Mouse (Mus musculus) C2C12 (cell line): ENCODE measurements around the gene Capg. TPM values are rescaled to one million over a fixed set of nuclear protein-coding genes. Genes with fewer than 3 reads are reported as not detected.
A peak's percentile ranks its signal among the peaks of the same experiment; 100 is the strongest.

Experiments used
- H3K27me3 ChIP-seq: one replicate; pipeline ENCODE4 v1.6.1; 2011; ENCODE audit not compliant: control insufficient read depth, insufficient read depth, insufficient read length
- H3K36me3 ChIP-seq: one replicate; pipeline ENCODE4 v1.6.1; 2011; ENCODE audit not compliant: control insufficient read depth, insufficient read depth
- H3K4me3 ChIP-seq: one replicate; pipeline ENCODE4 v1.5.1; 2011; ENCODE audit warnings: mild to moderate bottlenecking, control low read depth; ENCODE audit not compliant: poor library complexity, insufficient read depth, severe bottlenecking
- H3K79me2 ChIP-seq: one replicate; pipeline ENCODE4 v1.6.1; 2011; ENCODE audit not compliant: control insufficient read depth, insufficient read depth
- H3K79me3 ChIP-seq: one replicate; pipeline ENCODE4 v1.6.1; 2011; ENCODE audit warnings: low read depth, control low read depth
- H3ac ChIP-seq: one replicate; pipeline ENCODE3; 2011; ENCODE audit warnings: low read depth; ENCODE audit not compliant: control insufficient read depth, insufficient read length
- CEBPB ChIP-seq: IDR thresholded peaks from one replicate; pipeline ENCODE4 v1.6.1; 2011; ENCODE audit warnings: low read depth, mild to moderate bottlenecking, control low read depth, moderate library complexity
- CTCF ChIP-seq: IDR thresholded peaks from one replicate; pipeline ENCODE4 v1.5.1; 2011; ENCODE audit not compliant: control insufficient read depth, insufficient read depth, insufficient read length
- FOSL1 ChIP-seq: IDR thresholded peaks from one replicate; pipeline ENCODE4 v1.8.0; 2011; ENCODE audit warnings: mild to moderate bottlenecking, low read length; ENCODE audit not compliant: poor library complexity, insufficient read depth, severe bottlenecking
- MAX ChIP-seq: IDR thresholded peaks from one replicate; pipeline ENCODE4 v1.6.1; 2011; ENCODE audit warnings: mild to moderate bottlenecking, control low read depth
- MYOD1 ChIP-seq: IDR thresholded peaks from one replicate; pipeline ENCODE4 v1.6.1; 2011; ENCODE audit warnings: low read depth; ENCODE audit not compliant: control insufficient read depth, insufficient read length
- MYOG ChIP-seq: IDR thresholded peaks from one replicate; pipeline ENCODE4 v1.6.1; 2011; ENCODE audit not compliant: control insufficient read depth, insufficient read length; ENCODE audit errors: extremely low read depth
- USF1 ChIP-seq: IDR thresholded peaks from one replicate; pipeline ENCODE4 v1.6.1; 2011; ENCODE audit warnings: low read depth, mild to moderate bottlenecking, control low read depth, moderate library complexity
- long read RNA-seq, 2 experiments: library from polyadenylated mRNA; unstranded; transcript quantifications; one replicate each; pipeline ENCODE4 v2.0.0; 2019 to 2020
- polyA plus RNA-seq: library from polyadenylated mRNA; unstranded; fragments of >200 nt; fragmentation: generic; extraction: Trizol; gene quantifications from one replicate; pipeline ENCODE4 v1.2.1, GENCODE M21; 2012; ENCODE audit warnings: missing spikeins

Gene Capg
- 487 TPM for polyA plus RNA-seq
- long read RNA-seq, experiment 1, transcript Capg-202 (10 exons, 1,400 nt), result major isoform, 335 of 583 reads
- long read RNA-seq, experiment 1, transcript Capg-201 (10 exons, 1,247 nt), result minor isoform, 71 of 583 reads
- long read RNA-seq, experiment 1, partial matches to known transcripts, result 127 of 583 reads
- long read RNA-seq, experiment 1, other reads (novel, unspliced or antisense), result 50 of 583 reads
- long read RNA-seq, experiment 2, transcript Capg-202 (10 exons, 1,400 nt), result major isoform, 394 of 529 reads
- long read RNA-seq, experiment 2, transcript Capg-201 (10 exons, 1,247 nt), result minor isoform, 31 of 529 reads
- long read RNA-seq, experiment 2, partial matches to known transcripts, result 10 of 529 reads
- long read RNA-seq, experiment 2, other reads (novel, unspliced or antisense), result 94 of 529 reads

DNA sequence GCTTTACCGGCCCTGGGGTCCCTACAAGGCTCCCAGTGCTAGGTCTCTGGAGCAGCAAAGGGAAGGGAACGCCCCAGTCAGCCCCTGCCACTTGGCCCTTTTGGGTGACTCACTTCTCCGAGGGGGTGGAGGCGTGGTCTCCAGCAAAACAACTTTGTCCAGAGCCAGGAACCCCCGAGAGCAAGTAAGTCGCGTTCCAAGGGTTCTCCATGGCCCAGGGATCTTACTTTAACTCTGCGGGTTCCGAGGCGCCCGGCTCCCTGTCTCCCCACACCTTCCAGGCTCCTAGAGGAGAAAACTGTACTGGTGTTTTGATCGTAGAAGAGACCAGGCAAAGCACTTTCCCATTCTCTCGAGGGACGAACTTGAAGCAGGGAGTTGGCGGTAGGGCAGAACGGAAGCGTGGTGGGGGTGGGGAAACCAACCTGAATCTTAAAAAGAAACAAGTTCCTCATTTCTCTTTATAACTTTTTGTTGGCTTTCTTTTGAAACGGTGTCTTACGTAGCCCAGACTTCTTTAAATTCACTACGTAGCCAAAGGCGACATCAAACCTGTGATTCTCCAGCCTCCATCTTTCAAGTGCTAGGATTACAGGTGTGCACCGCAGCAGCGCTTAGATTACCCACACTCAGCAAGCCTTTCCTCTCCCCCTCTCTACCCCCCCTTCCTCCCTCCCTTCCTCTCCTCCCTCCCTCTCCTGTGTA lies at the start of gene Capg:
Gene Capg, plus strand, starts transcription at position 109 of the 705 bp plus-strand sequence.
- Histone ChIP-seq H3K36me3 (no peaks in the 10 kb centered on the region), H3ac (peak within 1 kb of the TSS; percentile 24), H3K27me3 (no peaks in the 10 kb centered on the region), H3K79me2 (peaks cover 4% of the 10 kb centered on the region), H3K79me3 (peaks cover 2% of the 10 kb centered on the region), H3K4me3 (peak within 1 kb of the TSS; percentile 18)
- TF ChIP-seq MYOG (no peak), USF1 (no peak), FOSL1 (no peak), MAX (no peak), CTCF (no peak), CEBPB (no peak), MYOD1 (no peak)

DNA sequence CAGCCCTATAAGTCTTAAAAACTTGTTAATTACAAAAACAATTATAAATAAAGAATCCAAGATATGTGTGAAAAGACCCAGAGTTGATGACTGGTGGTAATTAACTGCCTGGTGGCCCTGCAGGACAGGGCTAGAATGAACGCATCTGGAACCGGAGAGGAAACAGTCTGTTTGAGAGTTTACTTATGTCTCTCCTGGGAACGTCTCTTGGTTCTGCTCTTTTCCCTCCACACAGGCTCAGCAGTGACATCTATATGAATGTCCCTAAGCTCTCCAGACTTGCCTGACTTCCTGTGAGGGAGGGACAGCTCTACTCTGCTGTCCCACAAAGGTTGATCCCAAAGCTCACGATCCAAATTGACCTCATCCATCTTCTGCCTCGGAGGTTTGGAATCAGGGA lies 45.2 kb upstream of the Capg start:
- TF ChIP-seq USF1, result no peak
- TF ChIP-seq CEBPB, result no peak
- no peak for TF ChIP-seq FOSL1
- no peak for TF ChIP-seq MYOD1
- TF ChIP-seq CTCF, result no peak
- no peak for TF ChIP-seq MYOG
- no peak for TF ChIP-seq MAX
- H3K36me3 ChIP-seq, result no peaks in the 10 kb centered on the region

DNA sequence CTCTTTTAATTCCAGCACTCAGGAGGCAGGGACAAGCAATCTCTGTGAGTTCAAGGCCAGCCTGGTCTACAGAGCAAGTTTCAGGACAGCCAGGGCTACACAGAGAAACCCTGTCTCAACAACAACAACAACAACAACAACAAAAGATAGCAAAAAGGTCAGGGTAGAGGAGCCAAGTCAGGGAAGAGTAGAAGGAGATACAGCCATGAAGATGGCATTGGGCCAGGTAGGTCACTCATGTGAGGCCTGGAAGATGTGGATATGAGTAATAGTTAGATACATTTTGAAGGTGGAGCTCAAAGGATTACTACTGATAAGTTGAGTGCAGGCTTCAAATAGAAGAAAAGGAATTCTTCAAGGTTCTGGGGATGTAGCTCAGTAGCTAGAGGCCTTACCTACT lies 40.9 kb upstream of the Capg start:
- Histone ChIP-seq H3K4me3 (no peak overlapping the region), H3K79me3 (no peaks in the 10 kb centered on the region), H3K27me3 (no peaks in the 10 kb centered on the region), H3ac (no peak overlapping the region), H3K79me2 (no peaks in the 10 kb centered on the region), H3K36me3 (no peaks in the 10 kb centered on the region)
- TF ChIP-seq MYOD1 (no peak), MAX (no peak), FOSL1 (no peak), CEBPB (no peak), USF1 (no peak), CTCF (no peak), MYOG (no peak)

More for the DNA sequence above, 45.2 kb upstream of the Capg start:
- Histone ChIP-seq H3K4me3 (no peak overlapping the region), H3K79me3 (no peaks in the 10 kb centered on the region), H3K27me3 (no peaks in the 10 kb centered on the region), H3ac (no peak overlapping the region), H3K79me2 (no peaks in the 10 kb centered on the region)

DNA sequence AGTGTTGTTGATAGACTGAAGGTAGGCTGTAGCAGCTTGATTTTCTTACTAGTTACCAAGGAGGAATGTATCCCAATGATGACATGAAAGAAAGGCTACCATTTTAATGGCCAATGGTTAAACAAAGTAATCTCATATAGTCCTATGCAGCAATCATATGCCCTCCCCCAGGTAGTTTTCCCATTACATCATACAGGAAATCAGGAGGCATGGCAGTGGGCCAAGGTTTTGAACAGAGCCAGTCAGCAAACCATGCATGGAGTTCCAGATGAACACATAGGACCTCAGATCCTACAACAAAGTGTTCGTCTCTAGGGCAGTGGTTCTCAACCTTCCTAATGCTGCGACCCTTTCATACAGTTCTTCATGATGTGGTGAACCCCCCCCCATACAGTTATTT lies 40.3 kb upstream of the Capg start:
- TF ChIP-seq USF1, result no peak
- TF ChIP-seq CEBPB, result no peak
- no peak for TF ChIP-seq CTCF
- no peak for TF ChIP-seq MAX
- no peak for TF ChIP-seq MYOD1
- TF ChIP-seq FOSL1, result no peak
- no peak for TF ChIP-seq MYOG
- no peak overlapping the region for H3ac ChIP-seq
- H3K4me3 ChIP-seq, result no peak overlapping the region
- no peaks in the 10 kb centered on the region for H3K27me3 ChIP-seq
- no peaks in the 10 kb centered on the region for H3K79me3 ChIP-seq
- H3K79me2 ChIP-seq, result no peaks in the 10 kb centered on the region
- no peaks in the 10 kb centered on the region for H3K36me3 ChIP-seq

DNA sequence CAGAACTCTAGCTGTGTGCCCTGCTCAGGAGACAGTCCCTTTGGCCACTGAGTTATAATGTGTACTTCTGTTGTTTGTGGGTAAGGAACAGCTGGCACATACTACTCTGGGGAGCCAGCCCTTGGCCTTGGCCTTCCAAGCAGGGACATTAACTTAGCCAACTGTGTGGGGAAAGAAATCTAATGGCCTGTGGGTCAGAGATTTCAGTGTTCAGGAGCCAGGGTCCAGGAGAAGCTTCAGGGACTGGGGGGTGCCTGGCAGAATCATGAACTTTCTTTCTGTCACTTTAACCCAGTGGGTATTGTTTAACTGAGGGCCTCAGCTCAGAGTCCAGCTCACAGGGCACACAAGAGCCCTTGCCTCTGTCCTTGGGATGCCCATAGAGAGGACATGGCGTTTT lies 38.1 kb upstream of the Capg start:
- H3K36me3 ChIP-seq, result no peaks in the 10 kb centered on the region
- H3K79me3 ChIP-seq, result no peaks in the 10 kb centered on the region
- TF ChIP-seq USF1, result no peak
- no peak for TF ChIP-seq FOSL1
- no peak for TF ChIP-seq CEBPB
- TF ChIP-seq CTCF, result no peak
- no peak for TF ChIP-seq MYOG
- no peak for TF ChIP-seq MAX
- no peak for TF ChIP-seq MYOD1

More for the DNA sequence above, 38.1 kb upstream of the Capg start:
- no peaks in the 10 kb centered on the region for H3K79me2 ChIP-seq
- no peak overlapping the region for H3K4me3 ChIP-seq
- no peak overlapping the region for H3ac ChIP-seq
- no peaks in the 10 kb centered on the region for H3K27me3 ChIP-seq
